Mouse (Mus musculus) ES-E14 (cell line): ENCODE data around the gene Zbtb7a. TPM values are rescaled to one million over a fixed set of nuclear protein-coding genes. Genes with fewer than 3 reads are reported as not detected.

Source experiments
- DNase-seq: peaks from one replicate; pipeline ENCODE4 v3.0.0-alpha.2; 2013; ENCODE audit warnings: low read depth, low spot score
- H3K27ac ChIP-seq: 2 replicates; pipeline ENCODE4 v1.5.1; 2012; ENCODE audit warnings: low read depth, mild to moderate bottlenecking, low read length, moderate library complexity, mixed read lengths; ENCODE audit not compliant: poor library complexity, insufficient read depth, severe bottlenecking
- H3K36me3 ChIP-seq: 2 replicates; pipeline ENCODE4 v1.6.1; 2012; ENCODE audit warnings: mild to moderate bottlenecking, low read length, moderate library complexity, mixed read lengths; ENCODE audit not compliant: control insufficient read depth, poor library complexity, insufficient read depth, severe bottlenecking
- H3K4me1 ChIP-seq, 2 experiments: fragments of 150-350 bp in 1 of 2; sonication (generic) in 1 of 2; 2 replicates each; pipeline ENCODE4 v1.6.1; 2012; ENCODE audit warnings: low read length in 2 of 2, mild to moderate bottlenecking in 1 of 2, mixed read lengths in 1 of 2; ENCODE audit not compliant: control insufficient read depth in 2 of 2, insufficient read depth in 2 of 2, poor library complexity in 1 of 2
- H3K4me3 ChIP-seq, 2 experiments: fragments of 150-350 bp in 1 of 2; sonication (generic) in 1 of 2; 2 replicates each; pipeline ENCODE4 v1.5.1; 2012; ENCODE audit warnings: low read length in 2 of 2, low read depth in 1 of 2, mild to moderate bottlenecking in 1 of 2, mixed read lengths in 1 of 2; ENCODE audit not compliant: insufficient read depth in 1 of 2, poor library complexity in 1 of 2, severe bottlenecking in 1 of 2
- H3K9ac ChIP-seq: 2 replicates; pipeline ENCODE4 v1.6.1; 2012; ENCODE audit warnings: low read depth, mild to moderate bottlenecking, low read length, mixed read lengths; ENCODE audit not compliant: poor library complexity, insufficient read depth, severe bottlenecking
- H3K9me3 ChIP-seq: fragments of 150-350 bp; sonication (generic); 2 replicates; pipeline ENCODE4 v1.6.1; 2012; ENCODE audit warnings: low read depth, mild to moderate bottlenecking, low read length; ENCODE audit not compliant: control insufficient read depth, insufficient read depth
- CHD2 ChIP-seq: IDR thresholded peaks from 2 replicates; pipeline ENCODE4 v1.6.1; 2014; ENCODE audit warnings: mild to moderate bottlenecking, low read depth, low read length, inconsistent platforms
- HCFC1 ChIP-seq: IDR thresholded peaks from 2 replicates; pipeline ENCODE4 v1.6.1; 2012; ENCODE audit warnings: low read length, inconsistent platforms, borderline replicate concordance; ENCODE audit not compliant: insufficient read depth
- MAFK ChIP-seq: IDR thresholded peaks from 2 replicates; pipeline ENCODE4 v1.6.1; 2014; ENCODE audit warnings: mild to moderate bottlenecking, low read depth, low read length, inconsistent platforms; ENCODE audit not compliant: insufficient read depth
- ZC3H11A ChIP-seq: IDR thresholded peaks from 2 replicates; pipeline ENCODE4 v1.6.1; 2012; ENCODE audit warnings: low read depth, mild to moderate bottlenecking, inconsistent platforms, low read length, borderline replicate concordance
- ZNF384 ChIP-seq: IDR thresholded peaks from 2 replicates; pipeline ENCODE4 v1.6.1; 2012; ENCODE audit warnings: low read depth, low read length, inconsistent platforms
- in situ Hi-C, 2 experiments: fragments of 600-800 bp; cut with MboI; formaldehyde crosslinking; loops; one replicate each; pipeline ENCODE4 v1.15.1; 2025; ENCODE audit warnings: low sequenced_read_pairs in 2 of 2, inconsistent platforms in 1 of 2; ENCODE audit not compliant: unreplicated experiment in 2 of 2
- total RNA-seq: library from RNA; depleted of rRNA; stranded (reverse); fragments of 300-350 nt; gene quantifications from 2 replicates; pipeline ENCODE4 v1.2.3, GENCODE M21; 2012

The Zbtb7a gene
- total RNA-seq, 1 experiment: 15.7 TPM

DNA sequence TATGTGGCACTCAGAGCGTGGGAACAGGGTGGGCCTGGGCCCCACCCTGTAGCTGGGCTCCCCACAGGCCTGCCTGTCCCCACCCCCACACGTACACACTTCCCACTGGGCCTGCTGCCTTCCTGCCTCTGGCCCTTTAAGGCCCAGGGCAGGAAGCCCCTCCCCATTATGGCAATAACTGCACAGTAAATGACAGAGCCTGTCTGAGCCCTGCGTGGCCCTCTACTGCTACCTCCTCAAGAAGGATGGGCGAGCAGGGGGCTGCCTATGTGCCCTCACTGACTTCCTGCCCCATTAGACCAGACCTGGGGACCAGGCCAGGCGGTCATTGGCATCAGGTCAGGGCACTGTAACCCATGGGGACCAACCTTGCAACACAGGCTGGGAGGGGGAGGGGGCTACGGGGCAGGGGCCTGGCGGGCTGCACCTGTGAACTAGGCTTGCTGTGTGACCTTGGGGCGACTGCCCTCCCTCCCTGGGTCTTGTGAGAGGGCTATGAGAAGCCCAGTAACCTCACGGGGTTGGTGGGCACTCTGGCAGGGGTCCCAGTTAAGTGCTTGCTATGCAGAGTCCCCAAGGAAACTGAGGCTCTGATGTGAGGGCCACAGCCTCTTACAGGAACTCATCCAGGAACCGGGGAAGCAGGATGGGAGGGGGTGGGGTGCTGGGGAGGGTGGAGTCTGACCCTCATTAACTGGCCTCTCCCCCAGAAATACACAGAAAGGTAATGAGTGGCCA is 5.9 kb downstream of the Zbtb7a start:
- H3K36me3 ChIP-seq: peaks cover 24% of the 10 kb centered on the region

DNA sequence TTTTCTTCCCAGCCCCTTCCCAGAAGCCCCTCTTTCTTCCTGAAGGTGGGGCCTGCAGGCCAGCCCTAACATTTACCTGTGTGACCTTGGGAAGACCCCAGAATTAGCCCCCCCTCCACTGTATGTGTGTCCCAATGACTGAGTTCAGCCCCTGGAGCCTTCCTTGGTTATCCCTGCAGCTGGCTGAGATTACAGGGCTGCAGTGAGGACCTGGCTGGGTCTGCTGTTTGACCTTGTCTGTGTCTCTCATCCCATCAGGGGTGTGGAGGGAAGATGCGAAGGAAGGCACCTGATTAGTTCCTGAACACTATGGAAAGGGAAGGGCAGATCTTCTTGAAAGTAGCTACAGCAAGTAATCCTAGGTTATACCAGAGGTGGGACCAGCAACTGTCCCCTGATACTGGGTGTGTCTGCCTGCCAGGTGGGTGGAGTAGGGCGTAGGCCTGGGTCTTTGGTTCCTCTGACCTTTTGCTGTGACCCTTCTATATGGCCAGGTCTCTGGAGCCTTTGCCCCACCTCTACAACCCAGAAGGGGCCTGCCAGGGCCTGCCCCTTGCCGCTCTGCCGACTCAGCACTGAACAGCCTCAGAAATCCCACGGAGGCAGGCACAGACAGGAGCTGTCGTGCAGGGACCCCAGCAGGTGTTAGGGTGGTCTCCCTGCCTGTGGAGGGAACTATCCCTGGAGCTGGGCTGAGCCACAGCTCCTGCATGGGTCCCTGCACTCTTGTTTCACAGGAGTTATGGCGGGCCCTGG is 6.6 kb downstream of the Zbtb7a start:
- Histone ChIP-seq H3K9me3 (no peaks in the 10 kb centered on the region), H3K27ac (peak overlapping the region; percentile 67), H3K9ac (peak overlapping the region; percentile 29; the same call in 1 of the 2 replicates), H3K4me1 (peaks cover 3 to 47% of the 10 kb centered on the region in 2 experiments; a peak in 3 of 4 replicates), H3K4me3 (peak overlapping the region; percentile 90 to 91), H3K36me3 (peaks cover 30% of the 10 kb centered on the region)
- TF ChIP-seq MAFK (peak; percentile 79), CHD2 (no peak)
- in situ Hi-C loops: no loop called here
- no peak for DNase-seq

More for the DNA sequence above, 5.9 kb downstream of the Zbtb7a start:
- TF ChIP-seq ZC3H11A: no peak
- TF ChIP-seq ZNF384: no peak
- no peak for TF ChIP-seq HCFC1
- TF ChIP-seq CHD2: no peak
- no peak for TF ChIP-seq MAFK
- H3K4me1 ChIP-seq: peaks cover 3 to 42% of the 10 kb centered on the region in 2 experiments; a peak in 3 of 4 replicates
- no peak for DNase-seq
- H3K27ac ChIP-seq: peak overlapping the region; percentile 67
- H3K9ac ChIP-seq: peak overlapping the region; percentile 90
- peak overlapping the region; percentile 90 to 91 for H3K4me3 ChIP-seq
- in situ Hi-C loops: no loop called here
- no peaks in the 10 kb centered on the region for H3K9me3 ChIP-seq

DNA sequence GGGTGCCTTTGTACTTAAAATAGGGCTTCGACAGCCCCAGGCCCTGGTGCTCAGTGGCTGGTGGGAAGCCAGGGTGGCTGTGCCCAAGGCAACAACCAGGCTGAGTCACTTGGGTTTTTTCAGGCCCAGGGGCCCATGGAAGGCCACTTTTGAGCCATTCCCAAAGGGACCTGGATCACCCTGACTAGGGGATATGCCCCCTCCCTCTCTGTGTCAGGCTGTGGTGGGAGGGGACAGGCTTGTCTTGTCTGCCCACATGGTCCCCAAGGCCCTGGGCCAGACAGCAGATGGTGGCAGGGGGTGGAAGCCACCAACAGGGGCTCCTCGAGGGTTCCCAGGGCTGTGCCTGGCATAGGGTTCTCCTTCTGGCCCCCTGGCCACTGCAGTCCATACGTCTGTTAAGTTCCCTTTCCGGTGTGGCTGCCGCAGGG is 7.5 kb downstream of the Zbtb7a start:
- H3K9me3 ChIP-seq: no peaks in the 10 kb centered on the region
- DNase-seq: no peak
- peak overlapping the region; percentile 43 to 91 for H3K4me3 ChIP-seq
- in situ Hi-C loops: no loop called here
- TF ChIP-seq HCFC1 (no peak), CHD2 (no peak), ZC3H11A (no peak), MAFK (no peak), ZNF384 (no peak)
- H3K27ac ChIP-seq: peak overlapping the region; percentile 67; the same call in 1 of the 2 replicates
- H3K4me1 ChIP-seq: peaks cover 3 to 55% of the 10 kb centered on the region in 2 experiments; a peak in 3 of 4 replicates
- H3K36me3 ChIP-seq: peaks cover 37% of the 10 kb centered on the region
- H3K9ac ChIP-seq: peak overlapping the region; percentile 47; the same call in 1 of the 2 replicates

DNA sequence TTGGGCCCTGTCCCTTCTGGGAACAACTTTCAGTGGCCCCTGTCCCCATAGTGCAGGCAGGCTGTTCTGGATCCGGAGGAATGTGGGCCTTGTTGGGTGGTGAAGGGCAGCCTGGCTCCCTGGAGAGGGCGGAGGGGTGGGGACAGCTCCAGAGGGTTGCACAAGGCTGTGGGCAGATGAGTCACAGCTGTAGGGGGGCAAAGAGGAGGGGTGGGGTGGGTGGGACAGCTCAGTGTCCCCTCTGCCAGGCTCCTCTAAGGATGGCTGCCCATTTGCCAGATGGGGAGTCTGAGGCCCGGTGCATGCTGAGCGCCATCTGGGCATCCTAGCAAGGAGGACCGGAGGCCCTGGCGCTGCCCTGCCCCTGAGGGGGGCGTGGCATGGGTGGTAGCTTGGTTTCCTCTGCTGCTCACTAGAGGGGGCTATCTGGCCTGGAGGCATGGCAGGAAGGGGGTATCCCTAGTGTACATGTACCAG is 8.2 kb downstream of the Zbtb7a start:
- TF ChIP-seq ZNF384 (no peak), CHD2 (no peak), MAFK (no peak), HCFC1 (no peak), ZC3H11A (no peak)
- Histone ChIP-seq H3K27ac (no peak overlapping the region), H3K4me1 (peaks cover 3 to 60% of the 10 kb centered on the region in 2 experiments; a peak in 3 of 4 replicates), H3K9ac (0 out of 2 replicates have a peak overlapping the region, but pooled peaks have one; percentile 21), H3K9me3 (no peaks in the 10 kb centered on the region), H3K36me3 (peaks cover 44% of the 10 kb centered on the region), H3K4me3 (peak overlapping the region; percentile 43 to 91)
- in situ Hi-C loops: no loop called here
- no peak for DNase-seq
